Comparison of ENCODE assay signal across 15 mouse cellular contexts in genomic region chr3:108102075-108102474, GRCm38 (mm10). TPM values are rescaled to one million over a fixed set of nuclear protein-coding genes. Genes with fewer than 3 reads are reported as not detected.
"Had no signal": no experiment of that assay in that cellular context is flagged by ENCODE, and none has a peak within 500 bp of the region (broad histone marks: within the 10 kb centered on the region; RNA-seq: fewer than 3 reads in every experiment).

No protein-coding gene starts in this region.

- H3K4me3 ChIP-seq: limb, embryonic 13.5 days; megakaryocyte, embryonic 14.5 days had no signal

- H3K27me3 ChIP-seq: limb, embryonic 13.5 days; megakaryocyte, embryonic 14.5 days had no signal

- H3K9me3 ChIP-seq: limb, embryonic 13.5 days; megakaryocyte, embryonic 14.5 days had no signal

- H3K4me1 ChIP-seq: limb, embryonic 13.5 days had no signal

- H3K27ac ChIP-seq: kidney, postnatal 0 days; limb, embryonic 13.5 days; liver, embryonic 14.5 days; macrophage had no signal

- H3K9ac ChIP-seq: limb, embryonic 13.5 days; liver, embryonic 14.5 days; lung, embryonic 14.5 days had no signal

- DNase-seq: kidney, adult 11 months; kidney, adult 9 months; kidney, postnatal 36 days; left cerebral cortex, postnatal 4 days; lung, embryonic 14.5 days; lung, postnatal 14 days; retina, postnatal 1 day; thymus, postnatal 36 days had no signal

- H3K4me2 ChIP-seq: limb, embryonic 13.5 days; lung, embryonic 14.5 days; midbrain, embryonic 11.5 days had no signal

RNA-seq across cellular contexts. Expression of gene Gnat2, which starts 9.5 kb away (rescaled TPM):
- polyA plus RNA-seq: macrophage had no signal

RNA-seq across cellular contexts. Expression of gene Gpr61, which starts 52.6 kb away (rescaled TPM):
- polyA plus RNA-seq: kidney, postnatal 0 days; macrophage; spleen, adult 2 months had no signal
